In genomic region chr11:70561937-70562286, GRCm38 (mm10) we compare ENCODE assay signal across 8 mouse cellular contexts. TPM values are rescaled to one million over a fixed set of nuclear protein-coding genes. Genes with fewer than 3 reads are reported as not detected.
DNase-seq lines count a peak whose midpoint lies in the region; ATAC-seq and TF ChIP-seq lines count a peak whose summit lies in the region.

No protein-coding gene starts in this region.

- WGBS in spleen, adult 2 months = 5% methylated on average over 2 of the region's 2 CpGs
- WGBS in liver, embryonic 11.5 days = 6% methylated on average over 2 of the region's 2 CpGs
- 2% methylated on average over 2 of the region's 2 CpGs for WGBS in stomach, embryonic 16.5 days

- no peaks in the 10 kb centered on the region for H3K27me3 ChIP-seq in erythroblast, embryonic 14.5 days (ENCODE audit: control insufficient read depth)
- H3K27me3 ChIP-seq in spleen, adult 2 months (ENCODE audit: control insufficient read depth, insufficient read depth, low read length) = no peaks in the 10 kb centered on the region
- H3K27me3 ChIP-seq in liver, embryonic 11.5 days (replicated peaks; ENCODE audit: control insufficient read depth, insufficient read depth, low read length) = no peaks in the 10 kb centered on the region
- no peaks in the 10 kb centered on the region for H3K27me3 ChIP-seq in stomach, embryonic 16.5 days (ENCODE audit: control insufficient read depth, insufficient read depth, low read length)

- peak overlapping the region; percentile 84 for H3K9ac ChIP-seq in liver, embryonic 11.5 days (ENCODE audit: low read depth, low read length)
- peak overlapping the region; percentile 84 for H3K9ac ChIP-seq in stomach, embryonic 16.5 days (ENCODE audit: low read length)

- DNase-seq in spleen, adult 2 months (ENCODE audit: low read depth in 1 of 2, low spot score in 2 of 2) = no peak
- no peak for DNase-seq in spleen, adult 12 weeks (ENCODE audit: low spot score)
- no peak for DNase-seq in liver, embryonic 11.5 days (ENCODE audit: low spot score)
- DNase-seq in layer of hippocampus, postnatal 25 days (ENCODE audit: extremely low spot score in 1 of 2, low spot score in 1 of 2) = no peak

- no peak overlapping the region for H3K27ac ChIP-seq in spleen, adult 2 months (ENCODE audit: insufficient read depth, low read length)
- H3K27ac ChIP-seq in liver, embryonic 11.5 days (ENCODE audit: low read depth, low read length) = peak overlapping the region; percentile 80; the same call in 1 of the 2 replicates
- H3K27ac ChIP-seq in stomach, embryonic 16.5 days (ENCODE audit: low read length) = peak overlapping the region; percentile 90

- peak overlapping the region; percentile 84 for H3K4me2 ChIP-seq in liver, embryonic 11.5 days
- H3K4me2 ChIP-seq in stomach, embryonic 16.5 days (ENCODE audit: low read depth, low read length) = peak overlapping the region; percentile 91

- TF ChIP-seq CTCF in spleen, adult 2 months (IDR thresholded peaks at IDR 0.05; ENCODE audit: extremely low read depth, insufficient read depth, insufficient read length, insufficient replicate concordance) = no peak

- H3K4me1 ChIP-seq in erythroblast, embryonic 14.5 days (ENCODE audit: control insufficient read depth) = peaks cover 40% of the 10 kb centered on the region
- peaks cover 15% of the 10 kb centered on the region; the same call in 1 of the 2 replicates for H3K4me1 ChIP-seq in spleen, adult 2 months (ENCODE audit: control insufficient read depth, insufficient read depth, insufficient read length)
- peaks cover 23% of the 10 kb centered on the region for H3K4me1 ChIP-seq in liver, embryonic 11.5 days (replicated peaks; ENCODE audit: control insufficient read depth, insufficient read depth, low read length)
- peaks cover 22% of the 10 kb centered on the region for H3K4me1 ChIP-seq in stomach, embryonic 16.5 days (ENCODE audit: control insufficient read depth, insufficient read depth, low read length)

- no peaks in the 10 kb centered on the region for H3K9me3 ChIP-seq in erythroblast, embryonic 14.5 days (ENCODE audit: control insufficient read depth, low read length)
- H3K9me3 ChIP-seq in liver, embryonic 11.5 days (ENCODE audit: control insufficient read depth, low read length) = no peaks in the 10 kb centered on the region
- no peaks in the 10 kb centered on the region for H3K9me3 ChIP-seq in stomach, embryonic 16.5 days (replicated peaks; ENCODE audit: control insufficient read depth, low read length)

- no peak for TF ChIP-seq POLR2A in spleen, adult 2 months (IDR thresholded peaks at IDR 0.05; ENCODE audit: low read depth, low read length)

- H3K4me3 ChIP-seq in erythroblast, embryonic 14.5 days (replicated peaks) = peak overlapping the region; percentile 85
- peak overlapping the region; percentile 95 for H3K4me3 ChIP-seq in spleen, adult 2 months (ENCODE audit: extremely low read depth, insufficient read depth, insufficient read length)
- peak overlapping the region; percentile 84 for H3K4me3 ChIP-seq in liver, embryonic 11.5 days (ENCODE audit: low read depth, low read length)
- H3K4me3 ChIP-seq in stomach, embryonic 16.5 days (replicated peaks; ENCODE audit: low read length) = peak overlapping the region; percentile 89

- peaks cover under 1% of the 10 kb centered on the region for H3K36me3 ChIP-seq in erythroblast, embryonic 14.5 days (ENCODE audit: control insufficient read depth)
- no peaks in the 10 kb centered on the region for H3K36me3 ChIP-seq in spleen, adult 2 months (ENCODE audit: control insufficient read depth, insufficient read depth, low read length)
- no peaks in the 10 kb centered on the region for H3K36me3 ChIP-seq in liver, embryonic 11.5 days (ENCODE audit: control insufficient read depth, insufficient read depth, low read length)
- no peaks in the 10 kb centered on the region for H3K36me3 ChIP-seq in stomach, embryonic 16.5 days (ENCODE audit: control insufficient read depth, insufficient read depth, low read length)

- no peak for ATAC-seq in erythroblast, adult 5-6 weeks (replicated peaks; ENCODE audit: low FRiP score, poor library complexity, severe bottlenecking)
- no peak; the same call in 1 of the 2 replicates for ATAC-seq in liver, embryonic 11.5 days (replicated peaks; ENCODE audit: low FRiP score)
- ATAC-seq in stomach, embryonic 16.5 days (ENCODE audit: insufficient read depth, low FRiP score) = no peak
- no peak for ATAC-seq in erythroid progenitor cell, adult 5-6 weeks (replicated peaks; ENCODE audit: low FRiP score, poor library complexity, severe bottlenecking)

RNA-seq across cellular contexts. Expression of gene Mink1, which starts 0.8 kb away (rescaled TPM):
- 1.1 and 1.2 TPM in 2 replicates for polyA plus RNA-seq in erythroblast, embryonic 14.5 days (2012)
- 3.6 and 6.0 TPM in 2 replicates for total RNA-seq in erythroblast, adult 5-6 weeks (2015; ENCODE audit: low replicate concordance)
- total RNA-seq in erythroblast, adult 5-6 weeks (2017; ENCODE audit: low replicate concordance) = 0.98 and 1.3 TPM in 2 replicates
- polyA plus RNA-seq in spleen, adult 2 months (2012; rRNA removed) = 74.8 and 91.9 TPM in 2 replicates
- polyA plus RNA-seq in liver, embryonic 11.5 days (2014; fragmentation: Nextera tagmentation; extraction: Ambion mirVana) = 15.6 and 16.0 TPM in 2 replicates
- polyA plus RNA-seq in stomach, embryonic 16.5 days (2015; fragmentation: Nextera tagmentation; extraction: Ambion mirVana) = 12.5 and 13.0 TPM in 2 replicates
- total RNA-seq in layer of hippocampus, postnatal 25 days (2021) = 100 to 1,000 TPM; 434 to 488 TPM
- total RNA-seq in erythroid progenitor cell, adult 5-6 weeks (2015; ENCODE audit: low replicate concordance) = 4.6 and 6.8 TPM in 2 replicates
- 2.8 and 4.5 TPM in 2 replicates for total RNA-seq in erythroid progenitor cell, adult 5-6 weeks (2017; ENCODE audit: low replicate concordance)

RNA-seq across cellular contexts. Expression of gene Pld2, which starts 22.0 kb away (rescaled TPM):
- 0.01 TPM in 1 of 2 replicates, not detected in the other for polyA plus RNA-seq in erythroblast, embryonic 14.5 days (2012)
- 0.42 TPM in 1 of 2 replicates, not detected in the other for total RNA-seq in erythroblast, adult 5-6 weeks (2015; ENCODE audit: low replicate concordance)
- not detected in 2 replicates for total RNA-seq in erythroblast, adult 5-6 weeks (2017; ENCODE audit: low replicate concordance)
- 12.3 and 13.9 TPM in 2 replicates for polyA plus RNA-seq in spleen, adult 2 months (2012; rRNA removed)
- polyA plus RNA-seq in liver, embryonic 11.5 days (2014; fragmentation: Nextera tagmentation; extraction: Ambion mirVana) = 2.7 and 3.4 TPM in 2 replicates
- 17.8 and 21.5 TPM in 2 replicates for polyA plus RNA-seq in stomach, embryonic 16.5 days (2015; fragmentation: Nextera tagmentation; extraction: Ambion mirVana)
- 10 to 100 TPM; 16.2 to 18.9 TPM for total RNA-seq in layer of hippocampus, postnatal 25 days (2021)
- total RNA-seq in erythroid progenitor cell, adult 5-6 weeks (2015; ENCODE audit: low replicate concordance) = not detected in 2 replicates
- 0.23 and 0.64 TPM in 2 replicates for total RNA-seq in erythroid progenitor cell, adult 5-6 weeks (2017; ENCODE audit: low replicate concordance)

RNA-seq across cellular contexts. Expression of gene Gm40193, which starts 29.2 kb away (rescaled TPM):
- polyA plus RNA-seq in erythroblast, embryonic 14.5 days (2012) = not detected in 2 replicates
- total RNA-seq in erythroblast, adult 5-6 weeks (2015; ENCODE audit: low replicate concordance) = not detected in 2 replicates
- not detected in 2 replicates for total RNA-seq in erythroblast, adult 5-6 weeks (2017; ENCODE audit: low replicate concordance)
- not detected in 2 replicates for polyA plus RNA-seq in spleen, adult 2 months (2012; rRNA removed)
- polyA plus RNA-seq in liver, embryonic 11.5 days (2014; fragmentation: Nextera tagmentation; extraction: Ambion mirVana) = not detected in 2 replicates
- not detected in 2 replicates for polyA plus RNA-seq in stomach, embryonic 16.5 days (2015; fragmentation: Nextera tagmentation; extraction: Ambion mirVana)
- not detected for total RNA-seq in layer of hippocampus, postnatal 25 days (2021)
- total RNA-seq in erythroid progenitor cell, adult 5-6 weeks (2015; ENCODE audit: low replicate concordance) = not detected in 2 replicates
- not detected in 2 replicates for total RNA-seq in erythroid progenitor cell, adult 5-6 weeks (2017; ENCODE audit: low replicate concordance)

RNA-seq across cellular contexts. Expression of gene Psmb6, which starts 36.7 kb away (rescaled TPM):
- polyA plus RNA-seq in erythroblast, embryonic 14.5 days (2012) = 27.3 and 29.9 TPM in 2 replicates
- 33.4 and 43.5 TPM in 2 replicates for total RNA-seq in erythroblast, adult 5-6 weeks (2015; ENCODE audit: low replicate concordance)
- 55.5 and 62.5 TPM in 2 replicates for total RNA-seq in erythroblast, adult 5-6 weeks (2017; ENCODE audit: low replicate concordance)
- 125 and 155 TPM in 2 replicates for polyA plus RNA-seq in spleen, adult 2 months (2012; rRNA removed)
- polyA plus RNA-seq in liver, embryonic 11.5 days (2014; fragmentation: Nextera tagmentation; extraction: Ambion mirVana) = 619 and 649 TPM in 2 replicates
- 614 and 657 TPM in 2 replicates for polyA plus RNA-seq in stomach, embryonic 16.5 days (2015; fragmentation: Nextera tagmentation; extraction: Ambion mirVana)
- 100 to 1,000 TPM; 178 to 211 TPM for total RNA-seq in layer of hippocampus, postnatal 25 days (2021)
- 40.2 and 49.0 TPM in 2 replicates for total RNA-seq in erythroid progenitor cell, adult 5-6 weeks (2015; ENCODE audit: low replicate concordance)
- 52.0 and 74.6 TPM in 2 replicates for total RNA-seq in erythroid progenitor cell, adult 5-6 weeks (2017; ENCODE audit: low replicate concordance)

RNA-seq across cellular contexts. Expression of gene Gltpd2, which starts 42.9 kb away (rescaled TPM):
- 0.10 TPM in 1 of 2 replicates, not detected in the other for polyA plus RNA-seq in erythroblast, embryonic 14.5 days (2012)
- total RNA-seq in erythroblast, adult 5-6 weeks (2015; ENCODE audit: low replicate concordance) = not detected in 2 replicates
- total RNA-seq in erythroblast, adult 5-6 weeks (2017; ENCODE audit: low replicate concordance) = not detected in 2 replicates
- polyA plus RNA-seq in spleen, adult 2 months (2012; rRNA removed) = 0.18 TPM in 1 of 2 replicates, not detected in the other
- 20.2 and 20.5 TPM in 2 replicates for polyA plus RNA-seq in liver, embryonic 11.5 days (2014; fragmentation: Nextera tagmentation; extraction: Ambion mirVana)
- 1.9 and 2.0 TPM in 2 replicates for polyA plus RNA-seq in stomach, embryonic 16.5 days (2015; fragmentation: Nextera tagmentation; extraction: Ambion mirVana)
- total RNA-seq in layer of hippocampus, postnatal 25 days (2021) = not detected
- total RNA-seq in erythroid progenitor cell, adult 5-6 weeks (2015; ENCODE audit: low replicate concordance) = not detected in 2 replicates
- total RNA-seq in erythroid progenitor cell, adult 5-6 weeks (2017; ENCODE audit: low replicate concordance) = not detected in 2 replicates
